Mouse (Mus musculus) kidney, postnatal 36 days (tissue): ENCODE data around the gene Serpinb6b.

Experiments used
- DNase-seq, 2 experiments: peaks; one replicate each; pipeline ENCODE4 v3.0.0; 2021 to 2022; ENCODE audit warnings: mixed read lengths in 2 of 2

The Serpinb6b gene

DNA sequence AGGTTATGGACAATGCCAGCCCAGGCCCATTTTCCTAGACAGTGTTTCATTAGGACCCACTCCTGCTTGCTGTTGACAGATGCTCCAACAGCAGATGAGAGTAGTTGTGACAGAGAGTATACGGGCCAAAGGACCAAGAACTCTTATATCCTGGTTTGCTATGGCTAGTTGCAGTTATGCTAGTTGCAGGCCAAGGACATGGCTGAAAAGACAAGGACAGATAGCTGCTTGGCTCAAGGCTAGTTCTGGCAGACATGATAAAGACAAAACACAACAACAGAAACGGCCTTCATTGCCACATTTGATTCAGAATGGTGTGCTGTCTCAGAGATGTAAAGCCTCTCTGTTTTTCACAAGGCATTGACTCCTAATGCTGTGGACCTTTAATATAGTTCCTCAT, 10.7 kb downstream of the Serpinb6b start:
- DNase-seq = no peak

DNA sequence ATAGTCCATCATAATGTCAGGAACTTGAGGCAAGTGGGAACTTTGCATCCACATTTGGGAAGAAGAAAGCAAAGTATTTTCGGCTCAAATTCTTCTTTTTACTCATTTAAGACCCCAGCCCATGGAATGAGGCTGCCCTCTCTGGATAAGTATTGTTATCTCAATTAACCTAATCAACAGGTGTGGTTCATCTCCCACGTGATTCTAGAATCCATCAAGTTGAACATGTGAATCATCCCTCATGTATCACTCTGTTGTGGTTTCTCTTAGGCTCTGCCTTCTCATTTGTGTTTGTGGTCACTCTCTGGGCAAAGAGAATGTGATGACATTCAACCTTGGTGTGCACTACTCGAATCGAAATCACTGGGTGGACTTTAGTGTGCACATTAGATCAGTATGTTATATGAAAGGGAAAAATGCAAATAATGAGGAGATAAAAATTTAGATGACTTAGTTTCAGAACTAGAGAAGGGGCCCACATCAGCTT, 17.6 kb downstream of the Serpinb6b start:
- DNase-seq = no peak

DNA sequence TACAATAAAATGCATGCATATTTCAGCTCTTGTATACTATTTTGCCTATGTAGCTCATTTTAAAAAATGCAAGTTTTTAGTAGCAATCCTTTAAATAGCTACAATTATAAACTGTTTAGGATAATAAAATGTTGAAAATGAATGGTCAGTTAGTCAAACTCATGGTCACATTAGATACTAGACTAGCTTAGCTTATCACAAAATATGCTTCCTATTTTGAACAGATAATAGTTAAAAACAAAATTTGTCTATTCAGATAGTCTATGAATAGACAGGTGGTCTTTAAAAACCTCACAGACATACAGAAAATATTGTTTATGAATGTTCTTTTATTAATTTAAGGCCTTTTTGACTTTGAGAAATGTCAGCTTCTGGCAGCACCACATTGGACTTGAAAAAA, 21.2 kb downstream of the Serpinb6b start:
- DNase-seq = no peak

DNA sequence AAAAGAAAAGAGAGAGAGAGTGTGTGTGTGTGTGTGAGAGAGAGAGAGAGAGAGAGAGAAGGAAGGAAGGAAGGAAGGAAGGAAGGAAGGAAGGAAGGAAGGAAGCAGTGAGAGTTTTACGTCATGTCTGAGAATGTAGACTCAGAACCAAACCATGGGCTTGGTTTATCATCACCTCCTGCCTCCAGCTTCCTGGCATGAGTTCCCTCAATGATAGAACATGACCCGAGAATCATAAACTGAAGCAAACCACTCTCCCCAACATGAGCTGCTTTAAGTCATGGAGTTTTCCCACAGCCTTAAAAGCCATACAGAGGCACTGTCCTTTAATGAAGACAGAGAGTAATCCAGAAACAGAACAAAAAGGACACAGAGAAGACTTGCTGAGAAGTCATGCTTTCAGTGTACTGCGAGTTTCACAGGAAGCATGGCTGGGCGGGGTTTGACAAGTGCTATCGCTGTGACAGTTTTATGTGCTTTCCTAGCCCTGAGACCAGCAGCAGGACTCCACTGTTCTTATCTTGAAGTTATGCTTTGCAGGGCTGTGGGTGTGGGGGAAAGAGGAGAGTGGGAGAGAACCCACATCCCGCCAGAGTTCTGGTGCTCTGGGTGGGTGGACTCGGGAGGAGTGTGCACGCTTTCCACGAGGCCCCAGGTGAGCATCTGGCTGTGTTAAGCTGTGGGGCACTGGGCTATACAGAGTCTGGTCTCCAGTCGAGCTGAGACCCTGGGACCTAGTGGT, 28.3 kb downstream of the Serpinb6b start:
- DNase-seq = peak; percentile 17 to 27

DNA sequence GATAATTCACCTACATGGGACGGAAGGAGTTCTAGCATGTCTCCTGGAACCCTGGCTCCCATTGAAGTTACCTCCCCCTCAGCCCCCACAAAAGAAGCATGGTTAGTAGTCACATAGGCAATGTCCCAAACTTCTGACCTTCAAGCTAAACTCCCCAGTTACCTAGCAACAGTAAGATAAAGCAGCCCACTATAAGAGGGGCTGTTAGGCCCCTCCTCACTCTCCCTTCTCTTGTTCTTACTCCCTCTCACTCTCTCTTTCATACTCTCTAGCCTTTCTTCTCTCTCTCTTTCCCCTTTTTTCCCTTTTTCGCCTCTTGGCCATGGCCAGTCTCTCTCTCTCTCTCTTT, 28.9 kb downstream of the Serpinb6b start:
- DNase-seq = no peak

DNA sequence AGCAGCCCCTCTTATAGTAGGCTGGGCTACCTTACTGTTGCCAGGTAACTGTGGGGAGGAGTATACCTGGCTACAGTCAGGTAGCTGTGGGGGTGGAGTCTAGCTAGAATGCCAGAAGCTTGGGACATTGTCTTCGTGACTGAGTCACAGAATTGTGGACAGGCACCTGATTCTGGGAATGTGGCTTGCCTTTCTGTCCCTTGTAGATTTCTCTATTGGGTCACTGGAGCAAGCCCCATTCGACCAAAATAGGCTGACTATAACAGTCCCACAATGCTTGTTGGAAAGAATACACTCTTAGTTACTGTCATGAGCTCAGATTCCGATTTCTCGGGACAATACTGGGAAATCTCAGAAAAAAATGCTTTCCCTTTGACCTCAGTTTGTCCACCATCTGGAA, 30.0 kb downstream of the Serpinb6b start:
- DNase-seq = peak in 1 of 2 experiments; percentile 18

DNA sequence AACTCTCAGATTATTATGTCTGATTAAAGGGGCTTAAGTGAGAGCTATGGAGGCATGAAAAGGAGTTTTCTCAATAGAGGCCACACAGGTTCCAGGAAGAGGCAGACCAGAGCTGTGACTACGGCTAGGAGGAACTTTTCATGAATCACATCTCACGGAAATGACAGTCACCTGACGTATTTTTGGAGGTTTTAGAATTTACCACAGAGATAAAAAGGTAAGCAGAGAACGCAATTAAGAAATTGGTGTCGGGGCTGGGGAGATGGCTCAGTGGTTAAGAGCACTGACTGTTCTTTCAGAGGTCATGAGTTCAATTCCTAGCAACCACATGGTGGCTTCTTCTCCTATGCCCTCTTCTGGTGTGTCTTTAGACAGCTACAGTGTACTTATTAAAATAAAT, 36.3 kb downstream of the Serpinb6b start:
- no peak for DNase-seq

DNA sequence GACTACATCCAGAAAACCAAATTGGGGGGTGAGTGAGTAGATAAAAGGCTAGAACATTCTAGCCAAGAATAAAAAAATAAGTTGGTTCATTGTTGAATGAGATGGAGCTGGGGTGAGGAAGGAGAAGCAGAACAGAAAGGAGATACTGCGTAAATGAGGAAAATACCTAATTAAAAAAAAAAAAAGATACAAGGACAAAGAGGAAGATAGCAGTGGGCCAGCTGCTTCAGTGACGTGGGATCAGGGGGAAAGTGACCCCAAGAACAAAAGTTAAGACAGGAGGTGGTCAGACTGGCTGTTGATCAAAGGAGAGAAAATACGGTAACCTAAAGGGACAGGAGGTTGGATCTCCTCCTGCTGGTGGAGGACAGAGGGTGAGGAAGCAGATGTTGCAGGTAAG, 37.9 kb downstream of the Serpinb6b start, which contains the start of gene Serpinb9:
Serpinb9 (plus strand) TSS at position 301 of the 400 bp plus-strand sequence.
- DNase-seq = no peak

DNA sequence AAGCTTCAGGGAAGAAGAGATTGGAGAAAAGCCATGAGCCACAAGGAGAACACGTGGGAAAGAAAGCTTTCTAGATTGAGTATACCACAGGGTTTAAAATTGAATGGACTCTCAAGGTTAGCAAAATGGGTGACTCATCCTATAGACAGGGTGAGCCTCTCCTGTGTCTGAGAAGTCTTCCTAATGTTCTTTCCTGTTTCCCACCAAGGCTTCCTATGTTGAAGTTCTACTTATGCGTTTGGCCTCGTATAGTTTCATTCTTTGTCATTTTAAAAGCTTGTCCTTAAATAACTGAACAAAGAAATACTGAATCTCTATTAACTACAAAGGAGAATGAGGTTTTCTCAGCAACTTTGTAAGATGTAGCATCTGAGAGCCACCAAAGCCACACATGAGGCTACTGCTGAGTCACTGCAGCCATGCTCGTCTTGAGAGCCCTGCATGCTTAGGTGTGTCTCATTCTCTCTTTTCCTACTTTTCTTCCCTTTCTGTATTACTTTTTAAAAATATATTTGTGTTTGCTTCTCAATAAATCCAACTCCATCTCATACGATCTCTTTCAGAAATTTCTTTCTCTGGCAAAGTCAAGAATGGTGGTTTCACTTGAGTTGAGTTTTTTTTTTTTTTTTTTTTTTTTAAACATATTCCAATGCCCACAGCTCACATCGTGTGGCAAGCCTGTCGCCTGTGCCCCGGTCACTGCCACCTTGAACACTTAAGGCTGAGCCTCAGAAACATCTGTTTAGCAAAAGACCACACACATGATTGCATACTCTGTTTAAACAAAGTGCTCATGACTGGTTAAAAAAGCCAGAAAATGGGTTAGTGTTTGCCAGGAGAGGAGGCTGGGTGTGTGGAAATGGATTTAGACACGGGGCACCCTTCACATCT, 38.8 kb downstream of the Serpinb6b start:
- no peak for DNase-seq

DNA sequence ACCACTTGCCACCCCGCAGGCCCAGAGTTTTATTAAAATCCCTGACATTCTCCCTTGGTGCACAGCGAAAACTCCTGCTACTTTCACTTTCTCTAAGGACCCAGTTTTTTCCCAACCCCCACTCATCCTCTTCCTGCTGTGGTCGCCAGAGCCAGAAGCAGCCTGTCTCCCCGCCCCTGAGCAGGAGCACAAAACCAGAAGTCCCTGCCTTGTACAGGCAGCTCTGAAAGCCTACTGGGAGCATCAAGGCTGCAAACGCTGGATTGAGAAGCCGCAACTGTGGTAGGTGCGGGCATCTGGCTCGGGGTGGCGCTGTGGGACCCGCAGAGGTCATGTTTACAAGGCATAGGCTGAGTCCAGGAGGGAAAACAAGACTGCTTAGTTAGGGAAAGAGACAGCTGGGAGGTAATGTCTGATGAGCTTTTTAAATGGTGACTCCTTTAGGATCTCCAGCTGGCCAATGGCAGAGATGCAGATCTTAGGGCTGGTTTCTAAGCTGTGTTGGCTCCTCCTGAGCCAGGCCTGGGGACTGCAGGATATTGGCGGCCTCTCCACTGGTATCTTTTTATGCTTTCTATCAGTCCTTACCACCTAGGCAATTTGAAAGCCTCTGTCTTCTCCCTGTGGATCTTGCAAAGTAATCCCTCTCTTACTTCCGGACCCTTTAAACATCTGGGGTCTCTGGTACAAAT, 39.6 kb downstream of the Serpinb6b start:
- DNase-seq = peak; percentile 90

DNA sequence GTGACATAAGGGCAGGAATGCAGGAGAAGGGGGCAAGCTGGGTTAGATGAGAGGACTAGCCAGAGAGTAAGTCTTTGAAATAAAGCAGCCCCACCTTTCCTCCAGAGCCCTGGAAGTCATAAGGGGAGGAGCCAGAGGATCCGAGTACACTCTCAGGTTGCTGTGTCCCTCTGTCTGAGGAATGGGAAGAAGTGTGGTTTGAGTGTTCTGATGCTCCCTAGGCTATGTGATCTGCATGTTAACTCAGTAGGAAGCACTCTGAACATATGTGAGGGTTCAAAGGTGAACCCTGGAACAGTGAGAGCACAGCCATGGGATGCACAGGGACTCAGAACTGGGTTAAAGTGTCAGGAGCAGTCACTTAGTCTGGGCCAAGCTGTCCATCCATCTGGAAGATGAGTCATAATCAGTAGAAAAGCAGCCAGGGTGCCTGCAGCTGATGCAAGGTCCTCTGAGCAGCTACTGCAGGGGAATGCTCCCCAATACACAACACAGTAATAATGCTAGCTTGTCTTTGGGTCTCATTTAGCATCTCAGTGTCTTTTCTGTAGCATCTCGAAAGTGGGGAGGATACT, 40.6 kb downstream of the Serpinb6b start:
- no peak for DNase-seq

DNA sequence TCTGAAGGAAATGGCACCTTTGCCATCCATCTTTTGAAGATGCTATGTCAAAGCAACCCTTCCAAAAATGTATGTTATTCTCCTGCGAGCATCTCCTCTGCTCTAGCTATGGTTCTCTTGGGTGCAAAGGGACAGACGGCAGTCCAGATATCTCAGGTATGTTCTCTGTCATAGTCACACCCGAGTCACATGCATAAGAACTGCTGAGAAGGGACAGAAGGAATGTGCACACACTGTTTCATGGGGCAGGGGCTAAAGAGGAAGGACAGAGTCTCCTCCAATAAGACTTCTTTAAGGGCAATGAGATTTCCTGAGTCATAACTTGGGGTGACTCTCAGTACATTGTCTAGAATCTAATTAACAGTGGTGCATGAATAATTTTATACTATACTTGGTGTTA, 41.5 kb downstream of the Serpinb6b start:
- no peak for DNase-seq

DNA sequence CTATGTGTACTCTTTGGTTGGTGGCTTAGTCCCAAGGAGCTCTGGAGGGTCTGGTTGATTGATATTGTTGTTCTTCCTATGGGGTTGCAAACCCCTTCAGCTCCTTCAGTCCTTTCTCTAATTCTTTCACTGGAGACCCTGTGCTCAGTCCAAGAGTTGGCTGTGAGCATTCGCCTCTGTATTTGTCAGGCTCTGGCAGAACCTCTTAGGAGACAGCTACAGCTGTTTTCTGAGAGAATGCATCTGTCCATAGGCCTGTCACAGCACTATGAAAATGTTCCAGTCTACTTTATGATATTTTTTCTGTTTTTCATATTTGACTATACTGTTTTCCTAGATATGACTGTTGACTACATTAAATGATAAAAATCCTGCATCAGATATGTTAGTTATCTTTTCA, 47.4 kb downstream of the Serpinb6b start:
- no peak for DNase-seq

DNA sequence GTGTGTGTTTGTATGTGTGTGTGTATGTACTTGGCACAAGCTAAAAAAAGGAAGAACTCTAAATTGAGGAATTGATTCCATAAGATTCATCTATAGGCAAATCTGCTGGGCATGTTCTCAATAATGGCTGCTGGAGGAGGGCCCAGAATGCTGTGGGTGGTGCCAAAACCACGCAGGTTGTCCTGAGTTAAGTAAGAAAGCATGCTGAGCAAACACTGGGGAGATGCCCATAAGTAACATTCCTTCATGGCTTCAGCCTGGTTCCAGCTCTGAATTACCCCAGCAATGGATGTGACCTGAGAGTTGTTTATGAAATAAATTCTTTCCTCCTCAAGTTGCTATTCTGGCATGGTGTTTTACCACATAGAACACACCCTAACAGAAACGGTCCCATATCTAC, 48.3 kb downstream of the Serpinb6b start:
- no peak for DNase-seq

DNA sequence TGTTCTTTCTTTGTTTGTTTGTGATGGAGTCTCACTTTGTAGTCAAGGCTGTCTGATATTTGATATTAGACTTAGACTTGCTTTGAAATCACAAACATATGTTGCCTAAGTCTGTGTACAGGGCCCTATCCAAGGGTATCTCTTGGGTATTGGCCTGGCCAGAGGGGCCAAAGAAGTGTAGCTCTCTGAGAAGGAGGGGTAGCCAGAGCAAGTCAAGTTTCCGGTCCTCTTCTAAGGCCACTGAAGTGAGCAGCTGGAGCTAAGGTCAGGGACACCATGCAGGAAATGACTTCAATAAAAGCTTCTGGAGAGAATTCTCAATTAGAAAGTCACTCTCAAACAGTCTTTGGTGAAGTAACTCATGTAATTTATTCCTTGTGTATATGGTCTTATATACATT, 57.4 kb downstream of the Serpinb6b start:
- DNase-seq = no peak

DNA sequence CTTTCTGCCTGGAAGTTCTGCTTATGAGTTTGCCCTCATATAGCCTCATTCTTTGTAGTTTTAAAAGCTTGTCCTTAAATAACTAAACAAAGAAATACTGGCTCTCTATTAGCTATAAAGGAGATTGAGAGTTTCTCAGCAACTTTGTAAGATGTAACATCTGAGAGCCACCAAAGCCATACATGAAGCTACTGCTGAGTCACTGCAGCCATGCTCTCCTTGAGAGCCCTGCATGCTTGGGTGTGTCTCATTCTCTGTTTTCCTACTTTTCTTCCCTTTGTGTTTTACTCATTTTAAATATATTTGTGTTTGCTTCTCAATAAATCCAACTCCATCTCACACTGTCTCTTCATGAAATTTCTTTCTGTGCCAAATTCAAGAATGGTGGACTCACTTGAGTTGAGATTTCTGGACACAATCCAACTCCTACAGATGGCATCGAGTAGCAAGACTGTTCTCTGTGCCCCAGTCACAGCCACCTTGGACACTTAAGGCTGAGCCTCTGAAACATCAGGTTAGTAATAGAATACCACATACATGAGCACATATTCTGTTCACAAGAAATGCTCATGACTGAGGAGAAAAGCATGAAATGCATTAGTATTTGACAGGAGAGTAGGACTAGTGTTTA, 61.5 kb downstream of the Serpinb6b start:
- no peak for DNase-seq

DNA sequence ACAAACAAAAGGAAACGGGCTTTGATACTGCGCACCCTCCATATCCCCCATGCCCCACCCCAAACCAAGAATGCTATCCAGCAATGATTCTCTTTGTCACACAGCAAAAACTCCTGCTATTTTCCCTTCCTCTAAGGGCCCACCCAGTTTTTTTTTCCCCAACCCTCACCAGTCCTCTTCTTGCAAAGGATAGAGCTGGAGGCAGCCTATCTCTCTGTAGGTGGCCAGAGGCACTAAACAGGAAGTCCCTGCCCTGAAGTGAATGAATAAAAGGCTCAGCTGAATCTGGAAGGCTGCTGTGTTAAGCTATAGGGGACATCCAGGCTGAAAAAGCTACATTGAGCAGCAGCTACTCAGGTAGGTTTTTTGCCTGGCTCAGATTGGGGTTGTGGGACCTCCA, 62.2 kb downstream of the Serpinb6b start, which contains the start of gene Serpinb9b:
Serpinb9b (plus strand) TSS at position 173 of the 400 bp plus-strand sequence.
- DNase-seq = no peak

DNA sequence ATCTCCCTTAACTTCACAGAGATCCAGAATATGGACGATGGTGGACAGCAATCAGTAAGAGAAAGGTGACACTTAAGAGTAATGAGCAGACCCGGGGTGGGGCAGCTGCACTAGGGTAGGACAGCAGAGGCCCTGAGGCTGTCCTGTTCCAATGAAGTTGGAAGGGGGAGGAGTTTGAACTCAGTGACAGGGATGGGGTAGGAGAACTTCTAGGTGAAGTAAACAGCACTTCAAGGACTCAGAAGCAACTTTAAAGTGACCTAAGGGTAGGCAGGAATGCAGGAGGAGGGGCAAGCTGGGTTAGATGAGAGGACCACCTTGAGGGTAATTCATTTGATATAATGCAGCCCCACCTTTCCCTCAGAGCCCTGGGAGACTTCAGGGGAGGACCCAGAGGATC, 63.1 kb downstream of the Serpinb6b start:
- DNase-seq = no peak

DNA sequence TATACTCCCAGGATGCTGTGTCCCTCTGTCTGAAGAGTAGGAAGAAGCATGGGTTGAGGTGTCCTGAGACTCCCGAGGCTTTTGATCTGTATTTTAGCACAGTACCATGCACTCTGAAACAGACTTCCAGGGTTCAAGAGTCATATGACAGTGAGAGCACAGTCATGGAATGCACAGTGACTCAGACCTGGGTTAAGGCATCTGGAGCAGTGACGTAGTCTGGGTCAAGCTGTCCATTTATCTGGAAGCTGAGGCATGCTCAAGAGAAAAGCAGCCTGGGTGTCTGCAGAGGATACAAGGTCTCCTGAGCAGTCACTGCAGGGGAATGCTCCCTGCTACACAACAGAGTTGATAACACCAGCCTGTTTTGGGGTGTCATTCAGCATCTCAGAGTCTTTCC, 63.5 kb downstream of the Serpinb6b start:
- DNase-seq = no peak
